Mouse (Mus musculus) heart, postnatal 10 days (tissue): ENCODE measurements at regions not wholly inside any gene's neighbourhood (a gene's known extent, or its start where the extent isn't known, plus 50 kb on each side); places are given as distances from the start of the nearest gene placed in this dataset.

Experiments
- DNase-seq, 2 experiments: peaks; one replicate each; pipeline ENCODE4 v3.0.0; 2021
- intact Hi-C: fragments of 180-260 bp; cut with DNase I; formaldehyde crosslinking; loops from one replicate; pipeline ENCODE4 v1.15.1; 2025

DNA sequence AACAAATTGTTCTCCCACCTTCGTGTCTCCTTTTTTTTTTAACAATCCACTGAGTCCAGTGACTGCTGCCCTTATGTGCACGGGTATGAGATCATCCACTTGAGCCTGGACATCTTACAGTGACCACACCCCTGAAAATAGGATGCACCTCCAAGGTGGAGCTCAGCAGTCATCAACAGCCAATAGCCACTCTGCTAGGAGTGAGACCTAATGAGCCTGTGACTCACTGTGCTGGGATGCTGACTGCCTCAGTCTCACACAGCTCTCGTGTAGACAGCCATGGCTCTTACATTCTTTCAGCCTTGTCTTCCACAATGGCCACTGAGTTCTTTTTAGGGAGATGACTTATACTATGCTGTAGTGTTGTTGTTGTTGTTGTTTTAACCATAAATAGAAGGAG, 133.7 kb upstream of the Zfp462 start:
- no peak for DNase-seq
- intact Hi-C loops, result no loop called here

GRCm38 (mm10) chr4:54812740-54813634, 131.9 kb upstream of the Zfp462 start:
- DNase-seq, result peak in 1 of 2 experiments; percentile 13
- intact Hi-C loops, result no loop called here

- intact Hi-C loops, result no loop called here
- peak; percentile 46 to 60 for DNase-seq
Measured at GRCm38 (mm10) chr4:54837326-54837725, 107.5 kb upstream of the Zfp462 start.

DNA sequence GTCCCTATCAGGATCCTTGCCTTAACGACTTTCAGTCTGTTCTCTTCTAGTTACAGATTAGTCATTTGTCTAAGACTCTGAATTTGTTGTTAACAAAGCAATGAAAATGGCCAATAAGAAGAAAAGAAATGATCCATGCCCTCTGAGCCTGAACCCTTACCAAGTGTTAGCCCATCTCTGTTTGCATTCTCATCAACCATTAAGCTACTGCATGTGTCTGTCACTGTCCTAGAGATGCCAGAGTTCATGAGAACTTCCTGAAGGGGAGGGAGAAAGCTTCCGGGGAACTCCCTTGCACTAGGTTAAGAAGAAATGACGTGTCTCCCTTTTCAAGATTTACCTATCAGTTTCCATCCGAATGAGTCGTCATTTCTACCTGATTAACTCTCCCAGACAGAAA, 106.7 kb upstream of the Zfp462 start:
- intact Hi-C loops, result no loop called here
- DNase-seq, result no peak

DNA sequence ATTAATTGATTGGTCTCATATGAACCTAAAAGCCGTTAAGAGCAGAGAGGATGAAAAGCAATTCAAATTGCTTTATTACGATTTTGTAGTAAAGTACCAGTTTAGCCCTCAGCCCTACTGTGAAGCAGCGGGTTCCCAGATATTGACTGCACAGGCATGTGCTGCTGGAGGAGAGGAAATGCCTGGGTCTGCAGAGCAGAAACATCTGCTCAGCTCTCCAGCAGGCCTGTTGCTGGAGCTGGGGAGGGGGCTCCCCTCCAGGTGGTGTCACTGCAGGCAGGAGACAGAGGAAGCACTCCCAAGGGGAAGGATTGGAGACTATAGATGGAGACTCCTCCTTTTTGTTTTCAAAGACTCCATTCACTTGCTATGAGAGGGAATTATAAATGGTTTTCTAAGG, 106.1 kb upstream of the Zfp462 start:
- intact Hi-C loops, result no loop called here
- DNase-seq, result no peak

GRCm38 (mm10) chr4:54852991-54853925, 91.6 kb upstream of the Zfp462 start:
- no peak for DNase-seq
- intact Hi-C loops, result no loop called here

DNA sequence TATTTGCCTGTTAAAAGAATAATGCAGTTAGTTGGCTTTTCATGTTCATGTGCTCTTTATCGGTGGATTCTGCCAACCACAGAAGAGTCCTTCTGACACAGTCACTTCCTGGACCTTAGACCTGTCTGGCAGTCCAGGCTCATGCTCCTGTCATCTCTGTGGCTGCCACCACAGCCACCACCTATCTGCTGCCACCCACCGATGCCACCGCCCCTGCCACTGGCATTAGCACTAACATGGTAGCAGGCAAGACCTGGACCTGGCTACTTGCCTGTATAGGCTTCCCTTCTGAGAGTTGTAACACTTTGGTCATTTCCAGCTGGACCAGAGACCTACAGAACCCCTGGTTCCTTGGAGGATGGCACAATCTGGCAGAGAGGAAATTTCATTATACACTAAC, 86.2 kb upstream of the Zfp462 start:
- intact Hi-C loops, result no loop called here
- DNase-seq, result no peak

- intact Hi-C loops, result no loop called here
- no peak for DNase-seq
Measured at GRCm38 (mm10) chr4:54866062-54866461, 78.8 kb upstream of the Zfp462 start.

- no peak for DNase-seq
Measured at GRCm38 (mm10) chr4:54874136-54874827, 70.6 kb upstream of the Zfp462 start.

DNA sequence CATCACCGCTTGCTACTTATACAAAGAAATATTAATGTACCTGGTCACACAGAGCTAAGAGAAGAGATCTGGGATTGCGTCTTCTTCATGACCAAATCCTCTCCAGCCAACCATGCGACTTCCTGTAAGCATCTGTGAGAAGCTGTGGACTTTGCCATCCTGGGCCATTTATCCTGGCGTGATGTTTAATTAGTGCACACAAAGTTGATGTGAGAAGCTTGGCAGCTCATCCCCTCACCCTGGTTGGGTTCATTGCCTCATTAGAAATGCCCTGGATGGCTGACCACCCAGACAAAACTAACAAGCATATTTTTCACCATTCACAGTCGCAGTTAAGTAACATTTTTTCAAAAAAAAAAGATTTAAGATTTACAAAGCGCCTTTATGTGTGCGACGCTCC, 69.3 kb upstream of the Zfp462 start:
- no peak for DNase-seq
- intact Hi-C loops, result no loop called here

More at GRCm38 (mm10) chr4:54874136-54874827, 70.6 kb upstream of the Zfp462 start:
- intact Hi-C loops, result no loop called here

DNA sequence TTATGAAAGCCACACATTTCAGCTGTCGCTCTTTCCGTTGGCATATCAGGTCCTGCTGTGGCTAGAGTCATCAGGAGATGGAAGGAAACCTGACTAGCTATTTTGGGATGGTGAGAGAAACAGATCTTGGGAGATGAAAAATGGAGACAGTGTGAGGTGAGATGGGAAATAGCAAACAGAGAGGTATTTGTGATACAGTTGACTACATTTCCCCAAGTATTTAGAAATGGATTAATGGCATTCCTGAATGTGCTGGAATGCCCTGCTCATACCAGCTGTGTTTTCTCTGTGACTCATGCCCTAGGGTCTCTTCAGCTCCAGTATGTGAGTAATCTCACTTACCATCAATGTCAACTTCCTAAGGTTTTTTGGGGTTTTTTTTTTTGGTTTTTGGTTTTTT, 67.5 kb upstream of the Zfp462 start:
- intact Hi-C loops, result no loop called here
- DNase-seq, result no peak

GRCm38 (mm10) chr4:54878531-54878930, 66.3 kb upstream of the Zfp462 start:
- DNase-seq, result no peak
- intact Hi-C loops, result no loop called here

DNA sequence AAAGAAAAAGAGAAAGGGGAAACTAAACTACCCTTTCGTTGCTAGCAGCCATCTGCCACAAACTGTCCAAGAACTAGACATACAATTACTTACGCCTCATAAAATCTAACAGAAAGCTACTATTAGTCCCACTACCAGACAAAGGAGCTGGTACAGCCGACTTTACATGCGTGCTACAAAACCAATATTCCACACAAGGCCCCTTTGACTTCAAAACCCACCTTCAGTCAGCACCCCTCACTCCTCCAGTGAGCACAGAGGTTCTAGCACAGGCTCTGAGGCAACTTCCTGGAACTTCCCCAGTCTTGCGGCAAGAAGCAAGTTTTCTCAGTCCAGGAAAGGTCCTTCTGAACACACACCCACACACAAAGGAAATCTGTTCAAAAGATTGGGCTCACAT, 51.6 kb upstream of the Zfp462 start:
- no peak for DNase-seq
- intact Hi-C loops, result no loop called here
